Mouse (Mus musculus) small intestine, adult 2 months (tissue): Measurements from ENCODE around the gene Fbxl16.

ENCODE experiments used
- CTCF ChIP-seq: fragments of 200-500 bp; IDR thresholded peaks from 2 replicates; pipeline ENCODE4 v1.5.1; 2012; ENCODE audit warnings: low read depth, mild to moderate bottlenecking, control low read depth, inconsistent platforms, low read length, moderate library complexity, mixed read lengths; ENCODE audit not compliant: insufficient replicate concordance, insufficient read length; ENCODE audit errors: extremely low read depth
- POLR2A ChIP-seq: fragments of 200-500 bp; IDR thresholded peaks from 2 replicates; pipeline ENCODE4 v1.6.1; 2012; ENCODE audit warnings: low read depth, mild to moderate bottlenecking, control low read depth, inconsistent platforms, low read length, moderate library complexity

DNA sequence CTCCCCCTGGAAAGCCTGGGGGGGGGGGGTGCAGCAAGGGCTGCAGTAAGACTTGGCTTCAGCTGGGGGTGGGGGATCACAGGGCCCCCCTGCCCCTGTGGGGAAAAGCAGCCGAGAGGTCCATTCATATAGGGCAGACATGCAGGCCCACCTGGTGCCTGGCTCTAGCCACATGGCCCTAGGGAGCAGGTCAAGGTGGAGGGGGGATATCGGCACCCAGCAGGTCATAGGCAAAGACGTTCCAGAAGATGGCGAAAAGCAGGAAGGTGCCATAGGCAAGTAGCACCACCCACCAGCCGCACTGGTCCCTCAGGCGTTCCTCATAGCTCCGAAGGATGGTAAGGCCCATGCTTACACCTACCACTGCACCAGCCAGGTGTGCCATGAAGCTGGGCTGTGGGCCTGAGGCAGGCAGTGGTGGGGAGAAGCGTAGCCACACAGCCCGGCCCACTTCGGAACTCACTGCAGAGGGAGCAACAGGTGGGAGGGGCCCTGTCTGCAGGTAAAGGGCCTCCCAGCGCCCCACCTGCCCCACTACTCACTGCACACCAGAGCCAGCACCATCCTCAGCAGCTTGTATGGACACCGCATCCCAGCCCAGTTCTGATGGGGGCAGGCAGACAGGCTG, 25.8 kb downstream of the Fbxl16 start:
- TF ChIP-seq CTCF, result no peak
- TF ChIP-seq POLR2A, result no peak
